ENCODE assay signal across 9 mouse cellular contexts in genomic region chr17:27071630-27072029, GRCm38 (mm10). TPM values are rescaled to one million over a fixed set of nuclear protein-coding genes. Genes with fewer than 3 reads are reported as not detected.
DNase-seq lines count a peak whose midpoint lies in the region; ATAC-seq and TF ChIP-seq lines count a peak whose summit lies in the region.
"Had no signal": no experiment of that assay in that cellular context is flagged by ENCODE, and none has a peak within 500 bp of the region (broad histone marks: within the 10 kb centered on the region; RNA-seq: fewer than 3 reads in every experiment).

No protein-coding gene starts in this region.

- TF ChIP-seq RAD21 in MEL (IDR thresholded peaks at IDR 0.05; ENCODE audit: low read depth, low read length), result peak; percentile 36

- no peak overlapping the region for H3K9ac ChIP-seq in hindbrain, embryonic 11.5 days (ENCODE audit: low read depth, low read length)
- no peak overlapping the region for H3K9ac ChIP-seq in hindbrain, embryonic 12.5 days
- H3K9ac ChIP-seq in MEL (ENCODE audit: control insufficient read depth, low read depth, low read length, poor library complexity, severe bottlenecking), result no peak overlapping the region

- no peak for ATAC-seq in hindbrain, embryonic 11.5 days (ENCODE audit: low FRiP score)
- no peak for ATAC-seq in hindbrain, embryonic 12.5 days (ENCODE audit: low FRiP score)
- ATAC-seq in common myeloid progenitor, adult 5-6 weeks (replicated peaks; ENCODE audit: low read depth, poor library complexity, severe bottlenecking), result peak; percentile 72

- peak; percentile 74 to 84 (median 76) for TF ChIP-seq CTCF in MEL (IDR thresholded peaks at IDR 0.05 in 2 of 3, conservative IDR thresholded peaks at IDR 0.05 in 1 of 3; ENCODE audit: control insufficient read depth in 1 of 3, insufficient read depth in 1 of 3, low read depth in 2 of 3, low read length in 3 of 3, poor library complexity in 1 of 3, severe bottlenecking in 1 of 3)

- no peaks in the 10 kb centered on the region for H3K27me3 ChIP-seq in hindbrain, embryonic 11.5 days (ENCODE audit: control insufficient read depth, insufficient read depth, low read length)
- H3K27me3 ChIP-seq in hindbrain, embryonic 12.5 days, result no peaks in the 10 kb centered on the region
- H3K27me3 ChIP-seq in MEL (ENCODE audit: control insufficient read depth in 1 of 2, insufficient read depth in 2 of 2, low read length in 2 of 2), result no peaks in the 10 kb centered on the region

- H3K4me2 ChIP-seq in hindbrain, embryonic 11.5 days (replicated peaks; ENCODE audit: low read depth, low read length), result no peak overlapping the region
- H3K4me2 ChIP-seq in hindbrain, embryonic 12.5 days (replicated peaks), result no peak overlapping the region

- no peak for TF ChIP-seq POLR2A in MEL (IDR thresholded peaks at IDR 0.05; ENCODE audit: control insufficient read depth in 1 of 2, insufficient read depth in 1 of 2, low read depth in 1 of 2, low read length in 2 of 2, poor library complexity in 1 of 2)

- 48% methylated on average over 6 of the region's 6 CpGs for WGBS in hindbrain, embryonic 11.5 days
- WGBS in hindbrain, embryonic 12.5 days, result 47% methylated on average over 6 of the region's 6 CpGs

- no peaks in the 10 kb centered on the region for H3K79me2 ChIP-seq in MEL (ENCODE audit: control insufficient read depth, insufficient read depth, low read length, poor library complexity)

- no peak overlapping the region for H3K27ac ChIP-seq in hindbrain, embryonic 11.5 days (ENCODE audit: low read depth, low read length)
- H3K27ac ChIP-seq in hindbrain, embryonic 12.5 days, result no peak overlapping the region
- H3K27ac ChIP-seq in MEL (ENCODE audit: control insufficient read depth, low read depth, low read length), result no peak overlapping the region

- no peak for TF ChIP-seq EP300 in MEL (IDR thresholded peaks at IDR 0.05; ENCODE audit: low read depth in 1 of 2, low read length in 2 of 2)

- peak; percentile 58 for DNase-seq in hindbrain, embryonic 11.5 days (ENCODE audit: low spot score)
- DNase-seq in 416B (ENCODE audit: low read depth) (peak; percentile 63), MEL (ENCODE audit: low read depth, low spot score) (peak; percentile 70)
- DNase-seq in testis, postnatal 10 days (ENCODE audit: low spot score), result peak; percentile 78
- DNase-seq in kidney, adult 9 months, result no peak
- DNase-seq in ovary, postnatal 10 days (ENCODE audit: low spot score), result no peak

- no peaks in the 10 kb centered on the region for H3K36me3 ChIP-seq in hindbrain, embryonic 11.5 days (ENCODE audit: control insufficient read depth, insufficient read depth, low read length)
- H3K36me3 ChIP-seq in hindbrain, embryonic 12.5 days, result no peaks in the 10 kb centered on the region
- peaks cover 0 to 6% of the 10 kb centered on the region in 2 experiments; a peak in 1 of 4 replicates for H3K36me3 ChIP-seq in MEL (ENCODE audit: control insufficient read depth in 1 of 2, insufficient read depth in 2 of 2, low read length in 2 of 2)

- H3K4me3 ChIP-seq in hindbrain, embryonic 11.5 days (ENCODE audit: low read depth, low read length), result no peak overlapping the region
- H3K4me3 ChIP-seq in hindbrain, embryonic 12.5 days, result no peak overlapping the region
- H3K4me3 ChIP-seq in MEL (ENCODE audit: control insufficient read depth in 1 of 2, insufficient read depth in 1 of 2, low read depth in 2 of 2, low read length in 2 of 2), result no peak overlapping the region
- H3K4me3 ChIP-seq: myocyte had no signal

- H3K4me1 ChIP-seq in hindbrain, embryonic 11.5 days (replicated peaks; ENCODE audit: control insufficient read depth, insufficient read depth, low read length), result peaks cover 5% of the 10 kb centered on the region
- peaks cover 15% of the 10 kb centered on the region for H3K4me1 ChIP-seq in hindbrain, embryonic 12.5 days
- H3K4me1 ChIP-seq in MEL (ENCODE audit: control insufficient read depth in 1 of 2, insufficient read depth in 2 of 2, low read length in 2 of 2), result peaks cover 2 to 9% of the 10 kb centered on the region in 2 experiments; a peak in 3 of 4 replicates

- H3K9me3 ChIP-seq in hindbrain, embryonic 11.5 days (ENCODE audit: control insufficient read depth, low read length), result no peaks in the 10 kb centered on the region
- no peaks in the 10 kb centered on the region for H3K9me3 ChIP-seq in hindbrain, embryonic 12.5 days (replicated peaks)
- no peaks in the 10 kb centered on the region for H3K9me3 ChIP-seq in MEL (replicated peaks; ENCODE audit: insufficient read depth, low read length)

TF ChIP-seq in MEL, 35 proteins besides CTCF, POLR2A, EP300 and RAD21:
- TF ChIP-seq E2F4 (IDR thresholded peaks at IDR 0.05; ENCODE audit: borderline replicate concordance, low read depth, low read length), result no peak
- peak; percentile 67 for TF ChIP-seq SMC3 (IDR thresholded peaks at IDR 0.05; ENCODE audit: low read depth, low read length)
- TF ChIP-seq ZKSCAN1 (IDR thresholded peaks at IDR 0.05; ENCODE audit: low read depth, low read length), result no peak
- no peak for TF ChIP-seq ELF1 (IDR thresholded peaks at IDR 0.05; ENCODE audit: low read depth, low read length)
- TF ChIP-seq POLR2AphosphoS2 (IDR thresholded peaks at IDR 0.05; ENCODE audit: low read length), result no peak
- TF ChIP-seq UBTF (IDR thresholded peaks at IDR 0.05; ENCODE audit: borderline replicate concordance, insufficient read depth, low read depth, low read length), result no peak

RNA-seq across cellular contexts. Expression of gene Itpr3, which starts 14.5 kb away (rescaled TPM):
- polyA plus RNA-seq in hindbrain, embryonic 11.5 days (2014; fragmentation: Nextera tagmentation; extraction: Ambion mirVana), result 1.2 and 1.3 TPM in 2 replicates
- polyA plus RNA-seq in hindbrain, embryonic 12.5 days (2016; fragmentation: Nextera tagmentation; extraction: Ambion mirVana), result 2.5 and 2.8 TPM in 2 replicates
- 7.3 and 9.7 TPM in 2 replicates for total RNA-seq in MEL (2012; rRNA removed)
- 10 to 100 TPM in 1 of 2 experiments, not detected in 1; 11.4 TPM for polyA plus RNA-seq in MEL (2012; ENCODE audit: insufficient read depth in 1 of 2, insufficient read length in 2 of 2, low read depth in 1 of 2, low replicate concordance in 2 of 2, missing spikeins in 1 of 2)
- 6.9 and 13.2 TPM in 2 replicates for total RNA-seq in common myeloid progenitor, adult 5-6 weeks (2017)

RNA-seq across cellular contexts. Expression of gene Bak1, which starts 42.8 kb away (rescaled TPM):
- polyA plus RNA-seq in hindbrain, embryonic 11.5 days (2014; fragmentation: Nextera tagmentation; extraction: Ambion mirVana), result 7.4 and 9.5 TPM in 2 replicates
- polyA plus RNA-seq in hindbrain, embryonic 12.5 days (2016; fragmentation: Nextera tagmentation; extraction: Ambion mirVana), result 3.3 and 3.5 TPM in 2 replicates
- 66.8 and 75.4 TPM in 2 replicates for total RNA-seq in MEL (2012; rRNA removed)
- 100 to 1,000 TPM in 1 of 2 experiments, not detected in 1; 150 TPM for polyA plus RNA-seq in MEL (2012; ENCODE audit: insufficient read depth in 1 of 2, insufficient read length in 2 of 2, low read depth in 1 of 2, low replicate concordance in 2 of 2, missing spikeins in 1 of 2)
- total RNA-seq in common myeloid progenitor, adult 5-6 weeks (2017), result 43.9 and 53.3 TPM in 2 replicates

Comparison
In these comparisons a context has a peak if more than half of its experiments do, and no peak if none do; other contexts are left out.
1. DNase-seq: peak in hindbrain, embryonic 11.5 days (single experiment), 416B (single experiment), MEL (single experiment) and testis, postnatal 10 days (single experiment); none in kidney, adult 9 months (single experiment) and ovary, postnatal 10 days (single experiment).